Mouse (Mus musculus) inflammation-experienced regulatory T-cells, adult 6 months (primary cell): Measurements from ENCODE around the gene S100a6. TPM values are rescaled to one million over a fixed set of nuclear protein-coding genes. Genes with fewer than 3 reads are reported as not detected.
A peak's percentile ranks its signal among the peaks of the same experiment; 100 is the strongest.

Experiments used
- ATAC-seq: one replicate; pipeline ENCODE4 v1.8.0; 2017
- polyA plus RNA-seq, 3 experiments: library from polyadenylated mRNA; unstranded; fragments of 100-300 nt; shearing (Covaris generic); gene quantifications; one replicate each; pipeline ENCODE4 v1.2.1; 2017

S100a6 gene
- polyA plus RNA-seq, 3 experiments from 2014 or later: 212 to 1,342 (median 247) TPM

GRCm38 (mm10) chr3:90601486-90602110 lies 11.1 kb upstream of the S100a6 start, which contains the start of gene Gm42674:
Gene Gm42674 (plus strand): TSS chr3:90601904.
- no peak for ATAC-seq

- ATAC-seq: peak; percentile 50
These were observed 9.1 kb upstream of the S100a6 start, which contains the start of gene S100a4 for GRCm38 (mm10) chr3:90603623-90604022. Gene S100a4 (plus strand): TSS chr3:90603771.

GRCm38 (mm10) chr3:90604416-90604815 lies 8.3 kb upstream of the S100a6 start:
- peak; percentile 26 for ATAC-seq

- ATAC-seq: peak; percentile 55
These were observed 7.6 kb upstream of the S100a6 start for GRCm38 (mm10) chr3:90605049-90605448.

GRCm38 (mm10) chr3:90605736-90606135 lies 6.9 kb upstream of the S100a6 start:
- ATAC-seq: no peak

- no peak for ATAC-seq
These were observed 6.5 kb upstream of the S100a6 start for GRCm38 (mm10) chr3:90606185-90606584.

- no peak for ATAC-seq
These were observed 5.3 kb upstream of the S100a6 start for GRCm38 (mm10) chr3:90607361-90607760.

- no peak for ATAC-seq
These were observed 4.5 kb upstream of the S100a6 start, which contains the start of gene S100a5 for GRCm38 (mm10) chr3:90608223-90608622. Gene S100a5 (plus strand): TSS chr3:90608523.

GRCm38 (mm10) chr3:90609102-90609501 lies 3.6 kb upstream of the S100a6 start:
- ATAC-seq: no peak

GRCm38 (mm10) chr3:90611494-90611893 lies 1.2 kb upstream of the S100a6 start:
- ATAC-seq: no peak

GRCm38 (mm10) chr3:90612061-90612460 lies 621 bp upstream of the S100a6 start:
- ATAC-seq: peak; percentile 11

GRCm38 (mm10) chr3:90613461-90614147 lies 922 bp downstream of the S100a6 start:
- ATAC-seq: no peak

- no peak for ATAC-seq
These were observed 1.5 kb downstream of the S100a6 start for GRCm38 (mm10) chr3:90614148-90614530.

- no peak for ATAC-seq
These were observed 2.0 kb downstream of the S100a6 start for GRCm38 (mm10) chr3:90614611-90615251.

- peak; percentile 83 for ATAC-seq
These were observed 2.7 kb downstream of the S100a6 start for GRCm38 (mm10) chr3:90615415-90615814.

GRCm38 (mm10) chr3:90615911-90616310 lies 3.2 kb downstream of the S100a6 start:
- no peak for ATAC-seq

GRCm38 (mm10) chr3:90617586-90617985 lies 4.9 kb downstream of the S100a6 start:
- no peak for ATAC-seq

- no peak for ATAC-seq
These were observed 8.9 kb downstream of the S100a6 start for GRCm38 (mm10) chr3:90621552-90621951.

GRCm38 (mm10) chr3:90623435-90624071 lies 10.9 kb downstream of the S100a6 start:
- peak; percentile 83 for ATAC-seq

GRCm38 (mm10) chr3:90625496-90625895 lies 12.8 kb downstream of the S100a6 start:
- no peak for ATAC-seq

- no peak for ATAC-seq
These were observed 13.8 kb downstream of the S100a6 start for GRCm38 (mm10) chr3:90626266-90627021.

- ATAC-seq: no peak
These were observed 14.7 kb downstream of the S100a6 start for GRCm38 (mm10) chr3:90627366-90627765.
